Mouse (Mus musculus): Measurements from ENCODE around the gene Hfm1.

DNA sequence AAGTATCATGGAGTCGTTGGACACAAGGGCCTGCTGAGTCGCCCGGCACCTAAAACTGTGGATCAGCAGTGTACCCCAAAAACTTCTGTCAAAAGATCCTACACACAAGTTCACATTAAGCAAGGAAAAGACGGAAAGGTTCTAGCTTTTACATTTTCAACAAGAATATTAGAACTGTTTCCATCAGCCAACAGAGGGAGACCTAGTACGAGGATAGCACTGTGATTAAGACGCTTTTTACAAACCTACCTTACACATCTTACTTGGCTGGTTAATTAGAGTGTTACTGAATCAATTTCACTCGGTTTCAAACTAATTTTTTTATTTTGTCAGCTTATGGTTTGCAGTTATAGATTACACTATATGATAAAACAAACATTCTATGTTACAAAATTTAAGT lies 47.8 kb upstream of the Hfm1 start:
- TF ChIP-seq POLR2A (IDR thresholded peaks at IDR 0.05; ENCODE audit: borderline replicate concordance, low read depth, low read length) (no peak), CTCF (IDR thresholded peaks at IDR 0.05; ENCODE audit: low read depth, low read length) (no peak)
